Mouse (Mus musculus) right cerebral cortex, postnatal 10 days (tissue): Measurements from ENCODE around the gene Olfr1040.
"Not testable (repeated sequence)": the region's sequence is repeated elsewhere in the genome, so short reads cannot be mapped to it uniquely, and the experiment has no call there.

Experiments
- DNase-seq, 2 experiments: peaks; one replicate each; pipeline ENCODE4 v3.0.0; 2021; ENCODE audit warnings: low spot score in 2 of 2

The Olfr1040 gene

GRCm38 (mm10) chr2:86146632-86147031 lies at the start of gene Olfr1040:
Gene Olfr1040, minus strand, starts transcription at chr2:86146732.
- no peak for DNase-seq

DNA sequence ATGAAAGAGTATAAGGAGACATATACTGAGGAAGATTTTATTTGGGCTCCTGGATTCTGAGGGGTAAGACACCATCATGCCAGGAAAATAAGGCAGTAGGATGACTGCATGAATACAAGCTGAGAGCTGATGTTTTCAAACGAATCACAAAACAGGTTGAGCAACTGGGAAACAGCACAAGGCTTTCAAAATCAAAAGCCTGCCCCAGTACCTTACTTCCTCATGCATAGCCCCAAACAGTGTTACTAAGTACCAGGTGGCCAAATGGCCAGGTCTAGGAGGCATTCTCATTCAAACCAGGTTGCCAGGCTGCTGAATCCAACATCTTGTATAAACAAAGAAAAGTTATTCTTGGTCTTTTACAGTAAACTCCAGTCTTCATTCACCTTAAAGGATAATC lies 49.3 kb upstream of the Olfr1040 start:
- DNase-seq = no peak

DNA sequence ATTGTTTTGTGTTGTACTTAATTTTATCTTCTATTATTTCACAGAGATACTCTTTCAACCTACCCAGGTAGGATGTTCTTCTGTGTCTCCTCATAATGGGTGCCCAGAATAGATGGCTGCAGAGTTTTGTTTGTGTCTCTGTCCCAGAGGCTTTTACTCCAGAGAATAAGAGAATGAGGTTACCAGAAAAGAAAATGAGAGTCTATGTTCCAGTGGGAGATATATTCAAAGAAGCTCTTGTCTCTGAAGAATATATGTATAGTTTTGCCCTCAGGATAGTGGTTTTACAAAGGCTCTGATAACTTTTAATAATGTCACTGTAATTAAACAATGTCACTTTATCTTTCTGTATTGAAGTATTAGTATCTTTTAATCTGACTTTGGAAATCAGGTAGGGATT lies 39.1 kb upstream of the Olfr1040 start, which contains the start of gene Olfr52:
Gene Olfr52 (minus strand): TSS at position 101 of the 400 bp plus-strand sequence.
- DNase-seq = no peak

GRCm38 (mm10) chr2:86179950-86180349 lies 33.4 kb upstream of the Olfr1040 start:
- DNase-seq = no peak

- DNase-seq = no peak
These were observed 31.2 kb upstream of the Olfr1040 start, which contains the start of gene Olfr1044 for GRCm38 (mm10) chr2:86177720-86178119. Gene Olfr1044, minus strand, starts transcription at chr2:86177820.

DNA sequence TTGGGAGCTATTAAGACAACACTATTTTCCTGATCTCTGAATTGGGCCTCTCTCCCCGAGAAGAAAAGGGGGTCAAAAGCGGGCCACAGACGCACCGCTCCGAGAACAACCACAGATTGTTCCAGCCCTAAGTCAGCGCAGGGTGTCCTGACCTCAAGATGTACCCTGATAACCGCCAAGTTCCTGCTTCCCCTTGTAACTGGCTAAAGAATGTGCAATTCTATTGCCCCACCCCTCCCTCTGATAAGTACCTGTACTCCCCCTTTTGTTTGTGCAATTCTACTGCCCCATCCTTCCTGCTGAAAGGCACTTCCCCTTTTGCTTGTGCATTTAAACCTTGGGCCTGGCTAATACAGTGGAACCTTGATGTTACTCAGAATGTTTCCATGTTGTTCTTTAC lies 28.9 kb upstream of the Olfr1040 start:
- DNase-seq = not testable (repeated sequence)

DNA sequence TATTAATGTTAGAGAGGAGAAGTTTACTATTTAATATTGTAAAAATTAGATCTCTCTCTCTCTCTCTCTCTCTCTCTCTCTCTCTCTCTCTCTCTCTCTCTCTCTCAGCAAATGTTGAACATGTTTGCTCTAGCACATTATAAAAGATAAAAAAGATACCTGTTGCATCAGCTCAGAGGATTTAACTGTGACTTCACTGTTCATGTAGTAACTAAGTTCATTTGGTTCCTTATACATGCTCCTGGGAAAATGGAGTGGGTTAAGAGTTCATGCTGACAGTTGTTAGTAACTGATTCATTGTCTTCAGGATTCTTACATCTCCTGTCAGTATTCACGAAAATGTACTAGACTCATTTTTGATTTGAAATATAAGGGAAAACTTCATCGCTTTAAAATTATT lies 20.9 kb upstream of the Olfr1040 start, which contains the start of gene Olfr1043:
Gene Olfr1043 (minus strand): TSS at position 101 of the 400 bp plus-strand sequence.
- no peak for DNase-seq

DNA sequence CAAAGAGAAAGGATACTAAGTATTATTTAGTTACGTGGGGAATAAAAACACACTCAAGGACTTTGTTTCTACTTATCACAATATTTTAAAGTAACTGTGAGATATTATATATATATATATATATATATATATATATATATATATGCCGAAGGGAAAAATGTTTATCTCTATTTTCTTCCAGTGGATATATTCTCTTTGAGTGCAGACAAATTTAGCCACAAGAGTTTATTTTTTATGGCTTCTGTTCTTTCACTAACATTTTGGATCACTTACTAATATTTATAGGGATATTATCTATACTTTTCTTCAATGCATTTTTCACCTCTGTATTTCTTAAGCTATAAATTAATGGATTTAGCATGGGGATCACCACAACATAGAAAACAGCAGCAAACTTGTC lies 15.2 kb upstream of the Olfr1040 start, which contains the start of gene Olfr1042:
Gene Olfr1042 (minus strand): TSS at position 101 of the 400 bp plus-strand sequence.
- no peak for DNase-seq

- DNase-seq = no peak
These were observed 10.7 kb downstream of the Olfr1040 start, which contains the start of gene Olfr1039 for GRCm38 (mm10) chr2:86135828-86136227. Gene Olfr1039, minus strand, starts transcription at chr2:86135928.
